Mouse (Mus musculus) lung, embryonic 14.5 days (tissue): ENCODE measurements around the gene Gfpt1. TPM values are rescaled to one million over a fixed set of nuclear protein-coding genes. Genes with fewer than 3 reads are reported as not detected.

Experiments
- ATAC-seq: fragments of 200-750 bp; cut with Nextera tagmentation; 2 replicates; pipeline ENCODE4 v1.8.0; 2017; ENCODE audit warnings: mild to moderate bottlenecking, moderate TSS enrichment, moderate library complexity; ENCODE audit not compliant: insufficient read depth
- DNase-seq: peaks from one replicate; pipeline ENCODE4 v3.0.0-alpha.2; 2015
- H3K27ac ChIP-seq: fragments of 300-500 bp; sonication (generic); 2 replicates; pipeline ENCODE4 v1.5.1; 2014; ENCODE audit warnings: low read depth, mild to moderate bottlenecking, moderate library complexity
- H3K27me3 ChIP-seq: fragments of 300-500 bp; sonication (generic); 2 replicates; pipeline ENCODE4 v1.6.1; 2014; ENCODE audit warnings: low read length, control low read depth; ENCODE audit not compliant: insufficient read depth
- H3K36me3 ChIP-seq: fragments of 300-500 bp; sonication (generic); 2 replicates; pipeline ENCODE4 v1.6.1; 2014; ENCODE audit warnings: control low read depth; ENCODE audit not compliant: insufficient read depth
- H3K4me1 ChIP-seq: fragments of 300-500 bp; sonication (generic); 2 replicates; pipeline ENCODE4 v1.6.1; 2014; ENCODE audit warnings: antibody characterized with exemption, control low read depth; ENCODE audit not compliant: insufficient read depth
- H3K4me2 ChIP-seq: fragments of 300-500 bp; sonication (generic); 2 replicates; pipeline ENCODE4 v1.6.1; 2014; ENCODE audit warnings: mild to moderate bottlenecking
- H3K4me3 ChIP-seq: fragments of 300-500 bp; sonication (generic); 2 replicates; pipeline ENCODE4 v1.5.1; 2014; ENCODE audit warnings: low read depth, low read length
- H3K9ac ChIP-seq: fragments of 300-500 bp; sonication (generic); 2 replicates; pipeline ENCODE4 v1.6.1; 2014
- H3K9me3 ChIP-seq: fragments of 300-500 bp; sonication (generic); 2 replicates; pipeline ENCODE4 v1.6.1; 2016; ENCODE audit warnings: low read depth, low read length, control low read depth
- CTCF ChIP-seq: IDR thresholded peaks from 2 replicates; pipeline ENCODE4 v1.5.1; 2016; ENCODE audit warnings: antibody characterized with exemption, low read depth
- WGBS: fragments of 180-500 bp; shearing (Covaris S2); extraction: QIAGEN DNeasy Blood & Tissue Kit; methylation state at CpG from one replicate; pipeline ENCODE4 v1.1.7; 2014; 5-methylcytosine and 5-hydroxymethylcytosine counted together
- polyA plus RNA-seq: library from polyadenylated mRNA; unstranded; fragments of >200 nt; fragmentation: Nextera tagmentation; extraction: Ambion mirVana; gene quantifications from 2 replicates; pipeline ENCODE4 v1.2.1, GENCODE M21; 2014

The Gfpt1 gene
- polyA plus RNA-seq, 1 experiment from 2014 or later, result 22.1 TPM

GRCm38 (mm10) chr6:87099671-87100296 is 57.1 kb downstream of the Gfpt1 start:
- whole genome bisulfite sequencing, result 34% methylated on average over 7 of the region's 7 CpGs
- H3K4me1 ChIP-seq, result peaks cover 9% of the 10 kb centered on the region; the same call in 1 of the 2 replicates
- peak; percentile 90 for DNase-seq
- TF ChIP-seq CTCF, result no peak
- H3K4me2 ChIP-seq, result no peak overlapping the region
- no peak overlapping the region for H3K4me3 ChIP-seq
- H3K9me3 ChIP-seq, result no peaks in the 10 kb centered on the region
- H3K9ac ChIP-seq, result no peak overlapping the region
- no peak for ATAC-seq
- H3K36me3 ChIP-seq, result no peaks in the 10 kb centered on the region
- no peaks in the 10 kb centered on the region for H3K27me3 ChIP-seq
- peak overlapping the region; percentile 61; the same call in 1 of the 2 replicates for H3K27ac ChIP-seq

- peak overlapping the region; percentile 61; the same call in 1 of the 2 replicates for H3K27ac ChIP-seq
- H3K4me2 ChIP-seq, result no peak overlapping the region
Measured at GRCm38 (mm10) chr6:87100297-87101020, 57.8 kb downstream of the Gfpt1 start.

GRCm38 (mm10) chr6:87101281-87101954 is 58.8 kb downstream of the Gfpt1 start:
- Histone ChIP-seq H3K4me3 (0 out of 2 replicates have a peak overlapping the region, but pooled peaks have one; percentile 14), H3K4me2 (peak overlapping the region; percentile 58), H3K27ac (peak overlapping the region; percentile 43; the same call in 1 of the 2 replicates), H3K9me3 (no peaks in the 10 kb centered on the region), H3K27me3 (no peaks in the 10 kb centered on the region), H3K4me1 (peaks cover 9% of the 10 kb centered on the region; the same call in 1 of the 2 replicates), H3K36me3 (no peaks in the 10 kb centered on the region), H3K9ac (0 out of 2 replicates have a peak overlapping the region, but pooled peaks have one; percentile 35)
- peak; percentile 96 for DNase-seq
- 10% methylated on average over 12 of the region's 12 CpGs for WGBS
- peak; percentile 68 for ATAC-seq
- TF ChIP-seq CTCF, result peak; percentile 90

More at GRCm38 (mm10) chr6:87100297-87101020, 57.8 kb downstream of the Gfpt1 start:
- Histone ChIP-seq H3K4me3 (no peak overlapping the region), H3K36me3 (no peaks in the 10 kb centered on the region), H3K9me3 (no peaks in the 10 kb centered on the region), H3K4me1 (peaks cover 9% of the 10 kb centered on the region; the same call in 1 of the 2 replicates), H3K27me3 (no peaks in the 10 kb centered on the region), H3K9ac (no peak overlapping the region)
- WGBS, result 63% methylated on average over 9 of the region's 9 CpGs
- DNase-seq (peak; percentile 17), ATAC-seq (no peak)
- TF ChIP-seq CTCF, result no peak

GRCm38 (mm10) chr6:87101955-87102353 is 59.3 kb downstream of the Gfpt1 start:
- Histone ChIP-seq H3K27ac (peak overlapping the region; percentile 43; the same call in 1 of the 2 replicates), H3K4me3 (no peak overlapping the region), H3K36me3 (no peaks in the 10 kb centered on the region), H3K4me1 (peaks cover 9% of the 10 kb centered on the region; the same call in 1 of the 2 replicates), H3K4me2 (no peak overlapping the region), H3K9ac (no peak overlapping the region), H3K9me3 (no peaks in the 10 kb centered on the region), H3K27me3 (no peaks in the 10 kb centered on the region)
- ATAC-seq (peak; percentile 13; the same call in 1 of the 2 replicates), DNase-seq (no peak)
- no peak for TF ChIP-seq CTCF
- 35% methylated on average over 4 of the region's 4 CpGs for WGBS

GRCm38 (mm10) chr6:87102421-87102911 is 59.8 kb downstream of the Gfpt1 start:
- H3K4me2 ChIP-seq, result no peak overlapping the region
- H3K27me3 ChIP-seq, result no peaks in the 10 kb centered on the region
- H3K9me3 ChIP-seq, result no peaks in the 10 kb centered on the region
- 21% methylated on average over 7 of the region's 7 CpGs for WGBS
- TF ChIP-seq CTCF, result no peak
- H3K4me3 ChIP-seq, result no peak overlapping the region
- peak overlapping the region; percentile 43; the same call in 1 of the 2 replicates for H3K27ac ChIP-seq
- no peak for ATAC-seq
- no peaks in the 10 kb centered on the region for H3K36me3 ChIP-seq
- DNase-seq, result peak; percentile 39
- H3K9ac ChIP-seq, result no peak overlapping the region
- peaks cover 9% of the 10 kb centered on the region; the same call in 1 of the 2 replicates for H3K4me1 ChIP-seq

- no peaks in the 10 kb centered on the region for H3K36me3 ChIP-seq
- no peak overlapping the region for H3K4me2 ChIP-seq
- ATAC-seq, result no peak
- no peak for DNase-seq
- H3K9me3 ChIP-seq, result no peaks in the 10 kb centered on the region
- no peak overlapping the region for H3K4me3 ChIP-seq
- no peak for TF ChIP-seq CTCF
- no peak overlapping the region for H3K27ac ChIP-seq
- H3K27me3 ChIP-seq, result no peaks in the 10 kb centered on the region
- no peak overlapping the region for H3K9ac ChIP-seq
- H3K4me1 ChIP-seq, result peaks cover 9% of the 10 kb centered on the region; the same call in 1 of the 2 replicates
- WGBS, result 88% methylated on average over 1 of the region's 1 CpGs
Measured at GRCm38 (mm10) chr6:87103314-87103713, 60.7 kb downstream of the Gfpt1 start.
